1 mouse cellular context compared by ENCODE assay signal in genomic region chr14:122912812-122913498, GRCm38 (mm10).
TF ChIP-seq lines count a peak whose summit lies in the region.

No protein-coding gene starts in this region.

TF ChIP-seq in CH12.LX, 34 proteins besides CTCF, POLR2A, EP300 and RAD21 (continued from another document):
- 0 out of 2 replicates have a peak, but pooled peaks have one; percentile 24 for TF ChIP-seq IRF4 (IDR thresholded peaks at IDR 0.05; ENCODE audit: low read depth, low read length)
- no peak; the same call in 1 of the 2 replicates for TF ChIP-seq USF1 (IDR thresholded peaks at IDR 0.05; ENCODE audit: low read depth, low read length)
- peak; percentile 10; the same call in 1 of the 2 replicates for TF ChIP-seq MEF2A (IDR thresholded peaks at IDR 0.05; ENCODE audit: borderline replicate concordance, low read depth, low read length)
- TF ChIP-seq CHD2 (IDR thresholded peaks at IDR 0.05; ENCODE audit: low read length), result peak; percentile 88
- TF ChIP-seq POLR2AphosphoS2 (IDR thresholded peaks at IDR 0.05; ENCODE audit: low read depth, low read length), result no peak
- TF ChIP-seq MXI1 (IDR thresholded peaks at IDR 0.05; ENCODE audit: low read depth, low read length), result peak; percentile 91
- no peak for TF ChIP-seq E2F4 (IDR thresholded peaks at IDR 0.05; ENCODE audit: insufficient replicate concordance, low read depth, low read length)
- TF ChIP-seq SMC3 (IDR thresholded peaks at IDR 0.05; ENCODE audit: low read depth, low read length), result no peak
- TF ChIP-seq JUND (conservative IDR thresholded peaks at IDR 0.05; ENCODE audit: low read depth, low read length), result no peak
- TF ChIP-seq HCFC1 (IDR thresholded peaks at IDR 0.05; ENCODE audit: low read depth, low read length), result peak; percentile 76
- peak; percentile 79; the same call in 1 of the 2 replicates for TF ChIP-seq UBTF (IDR thresholded peaks at IDR 0.05; ENCODE audit: low read depth, low read length)
- 0 out of 2 replicates have a peak, but pooled peaks have one; percentile 30 for TF ChIP-seq MYC (IDR thresholded peaks at IDR 0.05; ENCODE audit: low read depth, low read length)
- TF ChIP-seq MAZ (IDR thresholded peaks at IDR 0.05; ENCODE audit: low read depth, low read length), result peak; percentile 70
- TF ChIP-seq ZC3H11A (IDR thresholded peaks at IDR 0.05; ENCODE audit: low read depth, low read length), result no peak
- TF ChIP-seq TBP (conservative IDR thresholded peaks at IDR 0.05; ENCODE audit: low read depth, low read length), result peak; percentile 26; the same call in 1 of the 2 replicates
- no peak for TF ChIP-seq ZNF384 (IDR thresholded peaks at IDR 0.05; ENCODE audit: low read depth, low read length)
- TF ChIP-seq PAX5 (IDR thresholded peaks at IDR 0.05; ENCODE audit: low read length), result no peak
- no peak for TF ChIP-seq RCOR1 (conservative IDR thresholded peaks at IDR 0.05; ENCODE audit: low read depth, low read length)
- TF ChIP-seq ZMIZ1 (IDR thresholded peaks at IDR 0.05; ENCODE audit: low read depth, low read length), result peak; percentile 66
- TF ChIP-seq USF2 (conservative IDR thresholded peaks at IDR 0.05; ENCODE audit: low read depth, low read length), result no peak
- no peak for TF ChIP-seq GABPA (IDR thresholded peaks at IDR 0.05; ENCODE audit: insufficient replicate concordance, low read depth, low read length)
